ENCODE assay signal across 11 mouse cellular contexts in genomic region chr4:57181538-57181937, GRCm38 (mm10). TPM values are rescaled to one million over a fixed set of nuclear protein-coding genes. Genes with fewer than 3 reads are reported as not detected.
DNase-seq lines count a peak whose midpoint lies in the region; ATAC-seq and TF ChIP-seq lines count a peak whose summit lies in the region.
"Had no signal": no experiment of that assay in that cellular context is flagged by ENCODE, and none has a peak within 500 bp of the region (broad histone marks: within the 10 kb centered on the region; RNA-seq: fewer than 3 reads in every experiment).

No protein-coding gene starts in this region.

- intact Hi-C loops in gastrocnemius, postnatal 14 days (cut with DNase I; ENCODE audit: low total_unique reads): no loop called here

- WGBS in midbrain, postnatal 0 days: 78% methylated on average over 1 of the region's 1 CpGs
- WGBS in midbrain, embryonic 11.5 days: 75% methylated on average over 1 of the region's 1 CpGs

- TF ChIP-seq CTCF in midbrain, postnatal 0 days (IDR thresholded peaks at IDR 0.05): peak; percentile 37; the same call in 1 of the 2 replicates

- no peak overlapping the region for H3K27ac ChIP-seq in midbrain, postnatal 0 days (ENCODE audit: low read depth, low read length)
- no peak overlapping the region for H3K27ac ChIP-seq in midbrain, embryonic 11.5 days (ENCODE audit: low read depth, low read length)
- H3K27ac ChIP-seq: forebrain, embryonic 12.5 days; heart, embryonic 13.5 days; stomach, embryonic 15.5 days had no signal

- H3K9me3 ChIP-seq in midbrain, postnatal 0 days (ENCODE audit: low read length): no peaks in the 10 kb centered on the region
- H3K9me3 ChIP-seq in midbrain, embryonic 11.5 days (ENCODE audit: control insufficient read depth, low read length): no peaks in the 10 kb centered on the region
- H3K9me3 ChIP-seq: forebrain, embryonic 12.5 days; heart, embryonic 13.5 days; stomach, embryonic 15.5 days had no signal

- no peak overlapping the region for H3K4me3 ChIP-seq in midbrain, postnatal 0 days (ENCODE audit: low read depth, low read length)
- H3K4me3 ChIP-seq in midbrain, embryonic 11.5 days (ENCODE audit: low read depth, low read length): no peak overlapping the region
- H3K4me3 ChIP-seq: forebrain, embryonic 12.5 days; heart, embryonic 13.5 days; stomach, embryonic 15.5 days had no signal

- no peaks in the 10 kb centered on the region for H3K4me1 ChIP-seq in midbrain, postnatal 0 days (ENCODE audit: insufficient read depth, low read length)
- H3K4me1 ChIP-seq in midbrain, embryonic 11.5 days (ENCODE audit: control insufficient read depth, insufficient read depth, low read length): no peaks in the 10 kb centered on the region
- H3K4me1 ChIP-seq: forebrain, embryonic 12.5 days; stomach, embryonic 15.5 days had no signal

- H3K36me3 ChIP-seq in midbrain, postnatal 0 days (ENCODE audit: insufficient read depth, low read length): no peaks in the 10 kb centered on the region
- H3K36me3 ChIP-seq in midbrain, embryonic 11.5 days (ENCODE audit: control insufficient read depth, insufficient read depth, low read length): no peaks in the 10 kb centered on the region
- H3K36me3 ChIP-seq: forebrain, embryonic 12.5 days; heart, embryonic 13.5 days; stomach, embryonic 15.5 days had no signal

- no peak overlapping the region for H3K9ac ChIP-seq in midbrain, postnatal 0 days (replicated peaks; ENCODE audit: low read length, poor library complexity, severe bottlenecking)
- H3K9ac ChIP-seq in midbrain, embryonic 11.5 days (ENCODE audit: low read length): no peak overlapping the region
- H3K9ac ChIP-seq: forebrain, embryonic 12.5 days; heart, embryonic 13.5 days; stomach, embryonic 15.5 days had no signal

- no peak overlapping the region for H3K4me2 ChIP-seq in midbrain, postnatal 0 days (ENCODE audit: low read depth, low read length, poor library complexity, severe bottlenecking)
- H3K4me2 ChIP-seq in midbrain, embryonic 11.5 days: no peak overlapping the region
- H3K4me2 ChIP-seq: forebrain, embryonic 12.5 days; heart, embryonic 13.5 days; stomach, embryonic 15.5 days had no signal

- ATAC-seq in midbrain, postnatal 0 days (ENCODE audit: low FRiP score): no peak
- no peak for ATAC-seq in midbrain, embryonic 11.5 days (ENCODE audit: low FRiP score)
- peak; percentile 39; the same call in 1 of the 2 replicates for ATAC-seq in megakaryocyte progenitor cell, adult 5-6 weeks (replicated peaks; ENCODE audit: poor library complexity)

- peak; percentile 40 for DNase-seq in gastrocnemius, adult 18-20 months (ENCODE audit: low spot score)
- DNase-seq in gastrocnemius, postnatal 14 days: no peak
- DNase-seq in midbrain, postnatal 0 days (ENCODE audit: low spot score): peak; percentile 14
- no peak for DNase-seq in midbrain, embryonic 11.5 days (ENCODE audit: low spot score, missing footprints)
- DNase-seq in cerebellum, postnatal 10 days: peak; percentile 73 to 75
- no peak for DNase-seq in testis, postnatal 10 days (ENCODE audit: low spot score)
- no peak for DNase-seq in layer of hippocampus, adult 9-11 months

- no peaks in the 10 kb centered on the region for H3K27me3 ChIP-seq in midbrain, postnatal 0 days (ENCODE audit: insufficient read depth, low read length)
- H3K27me3 ChIP-seq in midbrain, embryonic 11.5 days (ENCODE audit: control insufficient read depth, insufficient read depth, low read length): no peaks in the 10 kb centered on the region
- H3K27me3 ChIP-seq: forebrain, embryonic 12.5 days; heart, embryonic 13.5 days; stomach, embryonic 15.5 days had no signal

RNA-seq across cellular contexts. Expression of gene Epb41l4b, which starts 38.3 kb away (rescaled TPM):
- total RNA-seq in gastrocnemius, adult 18-20 months (2021): 1 to 10 TPM; 3.7 to 4.2 TPM
- 1 to 10 TPM; 2.6 to 4.3 TPM for total RNA-seq in gastrocnemius, postnatal 14 days (2021)
- total RNA-seq in midbrain, postnatal 0 days (2014; rRNA removed): 12.3 and 14.9 TPM in 2 replicates
- polyA plus RNA-seq in midbrain, postnatal 0 days (2015; fragmentation: Nextera tagmentation; extraction: Ambion mirVana): 3.1 and 3.2 TPM in 2 replicates
- 0.51 and 0.70 TPM in 2 replicates for polyA plus RNA-seq in midbrain, embryonic 11.5 days (2014; fragmentation: Nextera tagmentation; extraction: Ambion mirVana)
- total RNA-seq in megakaryocyte progenitor cell, adult 5-6 weeks (2015): 5.0 and 7.2 TPM in 2 replicates
- total RNA-seq in megakaryocyte progenitor cell, adult 5-6 weeks (2017): 5.9 and 6.0 TPM in 2 replicates

Comparison
In these comparisons a context has a peak if more than half of its experiments do, and no peak if none do; other contexts are left out.
1. DNase-seq: peak in gastrocnemius, adult 18-20 months (single experiment), midbrain, postnatal 0 days (single experiment) and cerebellum, postnatal 10 days (2 of 2); none in gastrocnemius, postnatal 14 days (single experiment), midbrain, embryonic 11.5 days (single experiment), testis, postnatal 10 days (single experiment) and layer of hippocampus, adult 9-11 months (single experiment).